Mouse (Mus musculus): ENCODE results near the gene Hsd11b2.

GRCm38 (mm10) chr8:105536546-105536945 is 18.0 kb downstream of the Hsd11b2 start:
- TF ChIP-seq CTCF (IDR thresholded peaks at IDR 0.05; ENCODE audit: low read depth, low read length) (no peak), GATA2 (IDR thresholded peaks at IDR 0.05; ENCODE audit: borderline replicate concordance, low read depth, low read length) (no peak), POLR2AphosphoS5 (IDR thresholded peaks at IDR 0.05; ENCODE audit: insufficient replicate concordance, low read depth, low read length) (no peak)

All from G1E (cell line).